Mouse (Mus musculus): ENCODE measurements around the gene Rpl3.

Rpl3 gene

GRCm38 (mm10) chr15:80087406-80088012 is 4.2 kb downstream of the Rpl3 start:
- ChIA-PET POLR2A (interaction anchor here in 2 of 4 experiments (0.9 to 33.8 kb wide), 14 partner anchors 7 to 397 kb away, joined by 3 to 1070 read pairs (median 6); partner anchors contain the start of genes Atf4 (in 2 of the 2) and Gtpbp1 (in 1 of the 2)), CTCF (interaction anchor here in 1 of 4 experiments (0.7 to 1.6 kb wide), 4 partner anchors 12 to 617 kb away, joined by 3 to 12 read pairs (median 4); no protein-coding TSS in a partner anchor)

GRCm38 (mm10) chr15:80083740-80084139 is 7.9 kb downstream of the Rpl3 start:
- CTCF ChIA-PET = interaction anchor here in 2 of 4 experiments (0.6 to 1.2 kb wide), 5 partner anchors 12 to 410 kb away, joined by 3 to 5 read pairs (median 4); no protein-coding TSS in a partner anchor

GRCm38 (mm10) chr15:80083276-80083731 is 8.4 kb downstream of the Rpl3 start:
- POLR2A ChIA-PET = interaction anchor here (0.6 to 13.9 kb wide), 180 partner anchors 7 to 1877 kb away, joined by 3 to 1070 read pairs (median 4); partner anchors contain the start of genes Tab1 (in 4 of the 4), Atf4 (in 3 of the 4), Mief1 (in 3 of the 4) and Rps19bp1 (in 3 of the 4)
- CTCF ChIA-PET = interaction anchor here in 2 of 4 experiments (0.5 to 1.2 kb wide), 6 partner anchors 11 to 410 kb away, joined by 3 to 5 read pairs (median 4); no protein-coding TSS in a partner anchor

More at GRCm38 (mm10) chr15:80083740-80084139, 7.9 kb downstream of the Rpl3 start:
- POLR2A ChIA-PET = interaction anchor here (0.6 to 13.9 kb wide), 179 partner anchors 8 to 1876 kb away, joined by 3 to 1070 read pairs (median 4); partner anchors contain the start of genes Tab1 (in 4 of the 4), Atf4 (in 3 of the 4), Mief1 (in 3 of the 4) and Rps19bp1 (in 3 of the 4)

GRCm38 (mm10) chr15:80082661-80083275 is 8.9 kb downstream of the Rpl3 start:
- CTCF ChIA-PET = interaction anchor here in 2 of 4 experiments (0.5 to 1.2 kb wide), 5 partner anchors 8 to 25 kb away, joined by 3 to 5 read pairs (median 4); no protein-coding TSS in a partner anchor
- POLR2A ChIA-PET = interaction anchor here (0.6 to 13.9 kb wide), 204 partner anchors 8 to 1166 kb away, joined by 3 to 1070 read pairs (median 5); partner anchors contain the start of genes Atf4 (in 4 of the 4), Tab1 (in 4 of the 4), Cbx7 (in 3 of the 4) and Mief1 (in 3 of the 4)

- POLR2A ChIA-PET = interaction anchor here (0.6 to 13.9 kb wide), 142 partner anchors 9 to 1165 kb away, joined by 3 to 1070 read pairs (median 5); partner anchors contain the start of genes Atf4 (in 4 of the 4), Rpl3 (in 4 of the 4), Syngr1 (in 4 of the 4) and Mief1 (in 3 of the 4)
- CTCF ChIA-PET = interaction anchor here in 3 of 4 experiments (0.6 to 0.9 kb wide), 3 partner anchors 9 to 723 kb away, joined by 3 to 8 read pairs (median 3); no protein-coding TSS in a partner anchor
Observed at GRCm38 (mm10) chr15:80081801-80082546, 9.7 kb downstream of the Rpl3 start.

- CTCF ChIA-PET = interaction anchor here in 2 of 4 experiments (0.6 to 1.7 kb wide), 2 partner anchors 19 to 724 kb away, joined by 3 read pairs; no protein-coding TSS in a partner anchor
- POLR2A ChIA-PET = interaction anchor here (0.6 to 13.9 kb wide), 134 partner anchors 8 to 596 kb away, joined by 3 to 1070 read pairs (median 5); partner anchors contain the start of genes Atf4 (in 4 of the 4), Syngr1 (in 4 of the 4), Rpl3 (in 3 of the 4) and Cbx7 (in 2 of the 4)
Observed at GRCm38 (mm10) chr15:80080711-80081615, 10.7 kb downstream of the Rpl3 start.

GRCm38 (mm10) chr15:80079954-80080353 is 11.7 kb downstream of the Rpl3 start:
- ChIA-PET POLR2A (interaction anchor here (0.6 to 13.9 kb wide), 63 partner anchors 7 to 389 kb away, joined by 3 to 1070 read pairs (median 7); partner anchors contain the start of genes Syngr1 (in 4 of the 4), Atf4 (in 3 of the 4), Rpl3 (in 3 of the 4) and Cbx7 (in 2 of the 4)), CTCF (interaction anchor here in 1 of 4 experiments (0.6 to 1.7 kb wide), 2 partner anchors 20 to 1909 kb away, joined by 3 read pairs; no protein-coding TSS in a partner anchor)

GRCm38 (mm10) chr15:80079129-80079668 is 12.5 kb downstream of the Rpl3 start:
- POLR2A ChIA-PET = interaction anchor here (0.6 to 13.9 kb wide), 29 partner anchors 9 to 391 kb away, joined by 3 to 1070 read pairs (median 7); partner anchors contain the start of genes Atf4 (in 3 of the 4), Syngr1 (in 3 of the 4), Rpl3 (in 2 of the 4) and Cbx7 (in 1 of the 4)
- CTCF ChIA-PET = no interaction called here

GRCm38 (mm10) chr15:80078058-80078814 is 13.4 kb downstream of the Rpl3 start:
- ChIA-PET CTCF (interaction anchor here in 1 of 4 experiments (0.6 kb wide), 1 partner anchor 114 kb away, joined by 3 read pairs; no protein-coding TSS in a partner anchor), POLR2A (interaction anchor here (0.5 to 13.9 kb wide), 59 partner anchors 9 to 633 kb away, joined by 3 to 1070 read pairs (median 5); partner anchors contain the start of genes Atf4 (in 2 of the 4), Cbx7 (in 2 of the 4), Mief1 (in 2 of the 4) and Rpl3 (in 2 of the 4))

- CTCF ChIA-PET = interaction anchor here (0.5 to 2.1 kb wide), 23 partner anchors 10 to 386 kb away, joined by 3 to 15 read pairs (median 3); partner anchors contain the start of genes Gtpbp1 (in 1 of the 4), Rps19bp1 (in 1 of the 4) and Syngr1 (in 1 of the 4)
- POLR2A ChIA-PET = interaction anchor here (0.5 to 13.9 kb wide), 170 partner anchors 7 to 1890 kb away, joined by 3 to 1070 read pairs (median 4); partner anchors contain the start of genes Atf4 (in 4 of the 4), Cbx7 (in 3 of the 4), Syngr1 (in 3 of the 4) and Fam227a (in 2 of the 4)
Observed at GRCm38 (mm10) chr15:80076338-80077136, 15.1 kb downstream of the Rpl3 start.

- ChIA-PET POLR2A (interaction anchor here (0.5 to 13.9 kb wide), 128 partner anchors 7 to 1891 kb away, joined by 3 to 1070 read pairs (median 5); partner anchors contain the start of genes Atf4 (in 4 of the 4), Mief1 (in 3 of the 4), Syngr1 (in 3 of the 4) and Rpl3 (in 2 of the 4)), CTCF (interaction anchor here in 2 of 4 experiments (0.7 to 2.1 kb wide), 9 partner anchors 10 to 184 kb away, joined by 3 to 15 read pairs (median 5); no protein-coding TSS in a partner anchor)
Observed at GRCm38 (mm10) chr15:80075733-80076337, 15.8 kb downstream of the Rpl3 start.

GRCm38 (mm10) chr15:80075374-80075694 is 16.3 kb downstream of the Rpl3 start:
- ChIA-PET POLR2A (interaction anchor here in 3 of 4 experiments (0.6 to 13.9 kb wide), 65 partner anchors 8 to 1891 kb away, joined by 3 to 1070 read pairs (median 6); partner anchors contain the start of genes Atf4 (in 2 of the 3), Mief1 (in 2 of the 3), Rpl3 (in 2 of the 3) and Syngr1 (in 2 of the 3)), CTCF (interaction anchor here in 2 of 4 experiments (1.2 to 2.1 kb wide), 2 partner anchors 15 to 129 kb away, joined by 5 to 8 read pairs; partner anchors contain the start of gene Syngr1 (in 1 of the 2))

All from embryonic stem cell, embryonic (primary cell).